Mouse (Mus musculus) splenic B cell, adult 2 months (primary cell): Measurements from ENCODE around the gene Mpp3.
A peak's percentile ranks its signal among the peaks of the same experiment; 100 is the strongest.

Source experiments
- DNase-seq: peaks from one replicate; pipeline ENCODE4 v3.0.0-alpha.2; 2011; ENCODE audit warnings: low read depth, low spot score
- H3K27me3 ChIP-seq: 2 replicates; pipeline ENCODE4 v1.6.1; 2012; ENCODE audit warnings: mild to moderate bottlenecking, low read length, moderate library complexity, mixed read lengths; ENCODE audit not compliant: control insufficient read depth, poor library complexity, insufficient read depth, severe bottlenecking
- H3K36me3 ChIP-seq: 2 replicates; pipeline ENCODE4 v1.6.1; 2012; ENCODE audit warnings: mild to moderate bottlenecking, low read length, moderate library complexity, mixed read lengths; ENCODE audit not compliant: control insufficient read depth, poor library complexity, insufficient read depth, severe bottlenecking

Mpp3 gene

GRCm38 (mm10) chr11:102029304-102029703 is 1.0 kb upstream of the Mpp3 start:
- H3K36me3 ChIP-seq = no peaks in the 10 kb centered on the region
- no peak for DNase-seq
- H3K27me3 ChIP-seq = no peaks in the 10 kb centered on the region; the same call in 1 of the 2 replicates

- DNase-seq = peak; percentile 3
- H3K36me3 ChIP-seq = no peaks in the 10 kb centered on the region; the same call in 1 of the 2 replicates
- no peaks in the 10 kb centered on the region; the same call in 1 of the 2 replicates for H3K27me3 ChIP-seq
Measured at GRCm38 (mm10) chr11:102027361-102028017, 772 bp downstream of the Mpp3 start.

DNA sequence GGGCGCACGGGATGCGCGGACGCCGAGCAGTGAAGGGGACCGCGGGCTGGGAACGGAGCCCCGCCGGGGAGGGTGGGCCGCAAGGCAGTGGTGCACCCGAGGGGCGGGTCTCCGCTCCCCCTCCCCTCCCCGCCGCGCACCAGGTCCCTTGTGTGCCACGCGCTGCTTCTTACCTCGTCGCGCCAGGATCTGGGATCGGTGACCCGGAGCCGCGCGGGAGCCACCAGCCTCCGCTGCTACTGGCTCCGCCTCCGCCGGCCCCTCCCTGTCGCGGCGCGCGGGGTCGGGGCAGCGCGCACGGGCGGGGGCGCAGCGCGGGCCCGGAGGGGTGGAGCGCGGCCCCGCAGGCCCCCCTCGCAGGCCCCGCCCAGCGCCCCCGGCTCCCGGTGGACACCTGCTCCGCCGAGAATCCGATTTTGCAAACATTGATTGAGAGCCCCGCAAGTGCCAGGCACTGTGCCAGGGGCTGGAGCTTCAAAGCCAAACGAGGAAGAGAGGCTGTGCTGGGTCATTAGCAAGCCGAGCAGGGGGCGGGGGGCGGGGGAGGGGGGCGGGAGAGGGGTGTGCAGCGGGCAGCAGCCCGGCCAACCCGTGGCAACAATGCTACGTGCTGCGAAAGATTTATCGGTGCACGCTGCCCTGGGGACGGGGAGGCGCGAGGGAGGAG is 1.4 kb downstream of the Mpp3 start:
- Histone ChIP-seq H3K27me3 (no peaks in the 10 kb centered on the region; the same call in 1 of the 2 replicates), H3K36me3 (no peaks in the 10 kb centered on the region; the same call in 1 of the 2 replicates)
- peak; percentile 8 for DNase-seq

DNA sequence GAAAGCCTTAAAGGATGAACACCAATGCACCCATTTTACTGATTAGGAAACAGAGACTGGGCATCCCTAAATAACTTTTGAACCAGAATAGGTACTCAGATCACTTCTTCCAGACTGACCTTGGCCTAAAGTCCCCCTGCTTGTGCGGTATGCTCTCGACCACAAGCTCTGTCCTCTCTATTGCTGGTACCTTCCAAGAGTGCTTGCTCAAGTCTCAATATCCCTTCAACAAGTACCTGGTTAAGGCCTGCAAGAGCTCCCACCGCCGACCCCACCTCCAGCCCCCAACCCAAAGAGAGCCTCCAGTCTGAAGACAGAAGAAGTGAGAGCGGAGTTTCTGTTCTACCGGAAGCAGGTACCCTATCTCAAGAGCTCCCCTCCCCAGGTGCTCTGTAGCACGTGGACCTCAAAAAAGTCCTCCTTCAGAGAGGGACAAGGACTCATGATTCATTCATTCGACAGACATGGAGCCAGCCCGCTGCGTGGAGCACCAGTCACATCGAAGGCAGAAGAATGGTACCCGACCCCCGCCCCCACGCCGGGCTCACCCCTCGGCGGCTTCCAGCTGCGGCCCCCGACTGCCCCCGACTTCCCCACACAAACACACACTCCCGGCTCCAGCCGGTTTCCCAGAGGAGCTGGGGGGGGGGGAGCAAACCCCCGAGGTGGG is 2.1 kb downstream of the Mpp3 start:
- peak; percentile 6 for DNase-seq
- no peaks in the 10 kb centered on the region; the same call in 1 of the 2 replicates for H3K36me3 ChIP-seq
- H3K27me3 ChIP-seq = no peaks in the 10 kb centered on the region; the same call in 1 of the 2 replicates

- DNase-seq = no peak
- H3K36me3 ChIP-seq = no peaks in the 10 kb centered on the region; the same call in 1 of the 2 replicates
Measured at GRCm38 (mm10) chr11:102025354-102025753, 2.9 kb downstream of the Mpp3 start.

DNA sequence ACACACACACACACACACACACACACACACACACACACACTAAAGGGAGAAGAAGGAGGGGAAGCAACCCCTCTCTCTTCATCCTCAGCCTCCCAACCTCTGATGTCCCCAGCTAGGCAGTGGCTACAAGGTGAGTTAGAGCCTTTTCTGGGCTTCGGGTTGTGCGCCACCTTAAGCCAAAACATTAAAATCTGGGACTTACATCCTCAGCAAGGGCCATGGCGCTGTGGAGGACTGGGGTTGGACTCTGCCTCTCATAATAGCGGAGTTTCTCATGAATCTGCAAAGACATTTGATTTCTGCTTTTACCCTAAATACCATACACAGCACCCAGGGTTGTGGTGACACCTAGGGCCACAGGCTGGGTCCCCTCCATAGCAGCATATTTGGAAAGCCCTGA is 3.4 kb downstream of the Mpp3 start:
- DNase-seq = no peak
- no peaks in the 10 kb centered on the region; the same call in 1 of the 2 replicates for H3K36me3 ChIP-seq
- no peaks in the 10 kb centered on the region; the same call in 1 of the 2 replicates for H3K27me3 ChIP-seq

More at GRCm38 (mm10) chr11:102025354-102025753, 2.9 kb downstream of the Mpp3 start:
- no peaks in the 10 kb centered on the region; the same call in 1 of the 2 replicates for H3K27me3 ChIP-seq

- Histone ChIP-seq H3K27me3 (no peaks in the 10 kb centered on the region; the same call in 1 of the 2 replicates), H3K36me3 (no peaks in the 10 kb centered on the region; the same call in 1 of the 2 replicates)
- DNase-seq = no peak
Measured at GRCm38 (mm10) chr11:102024084-102024758, 4.0 kb downstream of the Mpp3 start.

GRCm38 (mm10) chr11:102023406-102023805 is 4.9 kb downstream of the Mpp3 start:
- no peak for DNase-seq
- H3K27me3 ChIP-seq = no peaks in the 10 kb centered on the region; the same call in 1 of the 2 replicates
- H3K36me3 ChIP-seq = no peaks in the 10 kb centered on the region; the same call in 1 of the 2 replicates

- no peak for DNase-seq
- no peaks in the 10 kb centered on the region; the same call in 1 of the 2 replicates for H3K27me3 ChIP-seq
Measured at GRCm38 (mm10) chr11:102021196-102021595, 7.1 kb downstream of the Mpp3 start.

GRCm38 (mm10) chr11:102019736-102020135 is 8.5 kb downstream of the Mpp3 start:
- H3K36me3 ChIP-seq = no peaks in the 10 kb centered on the region; the same call in 1 of the 2 replicates
- DNase-seq = no peak
- no peaks in the 10 kb centered on the region; the same call in 1 of the 2 replicates for H3K27me3 ChIP-seq

More at GRCm38 (mm10) chr11:102021196-102021595, 7.1 kb downstream of the Mpp3 start:
- no peaks in the 10 kb centered on the region; the same call in 1 of the 2 replicates for H3K36me3 ChIP-seq

- Histone ChIP-seq H3K36me3 (no peaks in the 10 kb centered on the region), H3K27me3 (no peaks in the 10 kb centered on the region)
- no peak for DNase-seq
Measured at GRCm38 (mm10) chr11:102016136-102016535, 12.1 kb downstream of the Mpp3 start.

DNA sequence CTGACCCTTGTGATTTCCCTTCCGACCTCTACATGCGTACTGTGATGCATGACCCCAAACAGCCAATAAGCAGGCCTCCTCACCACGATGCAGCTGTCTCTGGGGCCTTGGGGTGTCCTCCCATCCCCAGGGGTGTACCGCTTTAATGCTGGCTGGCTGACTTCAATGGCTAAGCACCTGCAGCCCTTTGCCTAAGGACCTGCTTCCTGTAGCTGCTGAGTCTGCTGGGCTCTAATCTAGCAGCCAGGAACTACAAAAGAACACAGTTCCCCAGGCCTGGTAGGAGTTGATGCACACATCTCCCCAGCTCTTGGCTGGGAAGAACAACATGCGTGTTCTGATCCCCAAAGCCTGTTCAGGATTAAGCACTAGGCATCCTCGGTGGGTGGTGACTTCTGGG is 12.8 kb downstream of the Mpp3 start:
- DNase-seq = peak; percentile 26
- no peaks in the 10 kb centered on the region for H3K36me3 ChIP-seq
- H3K27me3 ChIP-seq = no peaks in the 10 kb centered on the region

DNA sequence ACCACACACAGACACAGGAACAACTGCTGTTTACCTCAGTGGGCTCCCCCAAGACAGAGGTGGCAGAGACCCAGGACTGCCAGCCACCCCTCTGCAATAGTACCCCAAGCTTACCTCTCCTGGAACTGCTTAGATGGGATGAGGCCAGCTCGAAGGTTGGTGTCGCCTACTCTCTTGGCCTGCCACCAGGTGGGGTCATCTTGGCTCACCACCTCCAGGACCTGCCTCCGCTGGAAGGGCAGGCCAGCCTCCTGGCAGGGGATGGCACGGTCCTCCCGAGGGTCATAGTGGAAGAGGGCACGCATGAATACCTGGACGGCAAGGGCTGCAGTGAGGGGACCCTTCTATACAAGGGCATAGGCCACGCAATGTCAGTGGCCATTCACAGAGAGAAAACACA is 15.1 kb downstream of the Mpp3 start:
- Histone ChIP-seq H3K27me3 (no peaks in the 10 kb centered on the region), H3K36me3 (no peaks in the 10 kb centered on the region)
- DNase-seq = no peak

- H3K27me3 ChIP-seq = no peaks in the 10 kb centered on the region
- H3K36me3 ChIP-seq = no peaks in the 10 kb centered on the region
- DNase-seq = no peak
Measured at GRCm38 (mm10) chr11:102011510-102011909, 16.8 kb downstream of the Mpp3 start.
